Mouse (Mus musculus): Measurements from ENCODE around the gene Ngly1. TPM values are rescaled to one million over a fixed set of nuclear protein-coding genes. Genes with fewer than 3 reads are reported as not detected.

Gene Ngly1
- polyA plus RNA-seq, 1 experiment from 2014 or later: 23.0 TPM

DNA sequence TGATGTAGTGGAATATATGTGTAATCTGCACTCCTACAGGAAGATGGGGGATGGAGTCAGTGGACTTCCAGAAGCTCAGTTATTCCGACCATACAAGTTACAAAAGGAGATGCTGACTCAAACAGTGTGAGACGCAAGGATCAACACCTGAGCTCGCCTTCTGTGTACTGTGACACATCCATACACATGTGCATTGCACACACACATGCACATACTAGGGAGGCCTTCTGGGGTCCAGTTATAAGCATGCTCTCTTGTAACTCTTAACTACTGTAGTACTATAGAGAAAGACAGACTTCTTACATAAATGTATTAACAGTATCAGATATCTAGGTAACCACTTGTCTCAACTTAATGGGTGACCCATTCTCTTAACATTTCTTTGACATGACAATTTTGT is 24.6 kb downstream of the Ngly1 start:
- ATAC-seq (ENCODE audit: low FRiP score): no peak
- DNase-seq (ENCODE audit: low spot score): no peak
- no peak overlapping the region for H3K27ac ChIP-seq (ENCODE audit: low read depth, low read length)

DNA sequence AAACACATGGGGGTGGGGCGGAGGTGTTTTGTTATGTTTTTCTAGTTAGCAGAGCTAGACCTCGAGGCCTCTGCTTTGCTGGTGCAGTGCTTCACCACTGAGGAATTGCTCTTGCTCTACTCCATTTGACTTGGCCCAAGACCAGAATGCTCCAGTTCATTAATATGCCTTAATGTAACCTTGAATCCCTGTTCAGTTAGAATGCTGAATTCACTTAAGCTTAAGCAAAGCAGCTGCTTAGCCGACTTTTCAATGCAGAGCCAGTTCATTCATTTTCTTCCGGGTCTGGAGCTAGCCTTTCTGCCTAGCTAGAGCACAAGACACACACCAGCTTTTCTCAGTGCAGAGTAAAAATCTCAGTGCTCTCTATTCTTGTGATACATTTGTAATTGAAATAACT is 30.1 kb downstream of the Ngly1 start:
- Histone ChIP-seq H3K4me3 (ENCODE audit: low read depth, low read length) (no peak overlapping the region), H3K27me3 (ENCODE audit: control insufficient read depth, insufficient read depth, low read length) (no peaks in the 10 kb centered on the region), H3K36me3 (ENCODE audit: control insufficient read depth, insufficient read depth, low read length) (no peaks in the 10 kb centered on the region), H3K27ac (ENCODE audit: low read depth, low read length) (no peak overlapping the region), H3K4me2 (replicated peaks; ENCODE audit: low read depth, low read length) (no peak overlapping the region), H3K9ac (ENCODE audit: low read depth, low read length) (no peak overlapping the region), H3K4me1 (replicated peaks; ENCODE audit: control insufficient read depth, insufficient read depth, low read length) (no peaks in the 10 kb centered on the region), H3K9me3 (ENCODE audit: control insufficient read depth, low read length) (no peaks in the 10 kb centered on the region)
- WGBS: 86% methylated on average over 4 of the region's 4 CpGs
- ATAC-seq (ENCODE audit: low FRiP score): no peak
- no peak for DNase-seq (ENCODE audit: low spot score)

More for the DNA sequence above, 24.6 kb downstream of the Ngly1 start:
- no peaks in the 10 kb centered on the region for H3K36me3 ChIP-seq (ENCODE audit: control insufficient read depth, insufficient read depth, low read length)
- H3K4me3 ChIP-seq (ENCODE audit: low read depth, low read length): no peak overlapping the region
- no peak overlapping the region for H3K4me2 ChIP-seq (replicated peaks; ENCODE audit: low read depth, low read length)
- no peaks in the 10 kb centered on the region for H3K27me3 ChIP-seq (ENCODE audit: control insufficient read depth, insufficient read depth, low read length)
- H3K4me1 ChIP-seq (replicated peaks; ENCODE audit: control insufficient read depth, insufficient read depth, low read length): no peaks in the 10 kb centered on the region
- no peak overlapping the region for H3K9ac ChIP-seq (ENCODE audit: low read depth, low read length)
- WGBS: 83% methylated on average over 3 of the region's 3 CpGs
- H3K9me3 ChIP-seq (ENCODE audit: control insufficient read depth, low read length): no peaks in the 10 kb centered on the region

DNA sequence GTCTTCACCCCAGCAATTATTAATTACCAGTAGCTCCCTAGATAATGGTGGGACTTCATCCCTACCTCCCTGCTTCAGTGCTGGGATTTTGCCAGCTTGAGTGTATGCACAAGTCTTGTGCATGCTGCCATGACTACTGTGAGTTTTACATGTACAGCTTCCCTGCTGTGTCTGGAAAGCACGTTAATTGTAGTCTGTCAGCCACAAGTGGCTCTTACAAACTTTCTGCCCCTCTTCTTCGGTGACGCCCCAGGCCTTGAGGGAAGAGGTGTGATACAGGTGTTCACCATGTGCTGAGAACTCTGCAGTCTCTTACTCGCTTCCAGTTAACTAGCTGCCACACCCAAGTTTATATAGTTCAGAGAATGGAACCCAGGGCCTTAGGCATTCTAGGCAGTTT is 34.9 kb downstream of the Ngly1 start:
- 79% methylated on average over 4 of the region's 4 CpGs for WGBS
- Histone ChIP-seq H3K36me3 (ENCODE audit: control insufficient read depth, insufficient read depth, low read length) (no peaks in the 10 kb centered on the region), H3K27me3 (ENCODE audit: control insufficient read depth, insufficient read depth, low read length) (no peaks in the 10 kb centered on the region), H3K27ac (ENCODE audit: low read depth, low read length) (no peak overlapping the region), H3K4me3 (ENCODE audit: low read depth, low read length) (no peak overlapping the region), H3K9me3 (ENCODE audit: control insufficient read depth, low read length) (no peaks in the 10 kb centered on the region), H3K4me2 (replicated peaks; ENCODE audit: low read depth, low read length) (no peak overlapping the region), H3K9ac (ENCODE audit: low read depth, low read length) (no peak overlapping the region), H3K4me1 (replicated peaks; ENCODE audit: control insufficient read depth, insufficient read depth, low read length) (no peaks in the 10 kb centered on the region)
- no peak for ATAC-seq (ENCODE audit: low FRiP score)
- no peak for DNase-seq (ENCODE audit: low spot score)

DNA sequence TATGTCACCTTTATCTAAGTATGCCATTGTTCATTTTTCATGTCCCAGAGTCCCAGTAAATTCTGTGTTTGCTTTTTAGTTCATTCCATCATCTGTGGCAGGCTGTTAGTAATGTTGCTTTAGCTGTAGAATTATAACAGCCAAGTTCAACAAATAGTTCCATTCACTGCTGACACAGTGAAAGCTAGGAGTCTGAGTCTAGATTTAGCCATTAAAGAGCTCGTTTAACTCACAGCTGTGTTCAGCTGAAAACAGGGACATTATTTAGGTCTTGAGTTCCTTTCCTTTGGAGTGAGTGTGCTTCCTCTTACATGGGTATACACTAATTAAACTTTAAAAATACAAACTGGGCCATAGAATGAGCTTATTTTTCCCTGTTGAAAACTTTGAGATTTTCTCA is 43.3 kb downstream of the Ngly1 start:
- Histone ChIP-seq H3K4me2 (replicated peaks; ENCODE audit: low read depth, low read length) (no peak overlapping the region), H3K9me3 (ENCODE audit: control insufficient read depth, low read length) (no peaks in the 10 kb centered on the region), H3K9ac (ENCODE audit: low read depth, low read length) (no peak overlapping the region), H3K27me3 (ENCODE audit: control insufficient read depth, insufficient read depth, low read length) (no peaks in the 10 kb centered on the region), H3K27ac (ENCODE audit: low read depth, low read length) (no peak overlapping the region), H3K36me3 (ENCODE audit: control insufficient read depth, insufficient read depth, low read length) (no peaks in the 10 kb centered on the region), H3K4me3 (ENCODE audit: low read depth, low read length) (no peak overlapping the region), H3K4me1 (replicated peaks; ENCODE audit: control insufficient read depth, insufficient read depth, low read length) (no peaks in the 10 kb centered on the region)
- WGBS: 56% methylated on average over 1 of the region's 1 CpGs
- DNase-seq (ENCODE audit: low spot score) (no peak), ATAC-seq (ENCODE audit: low FRiP score) (no peak)

DNA sequence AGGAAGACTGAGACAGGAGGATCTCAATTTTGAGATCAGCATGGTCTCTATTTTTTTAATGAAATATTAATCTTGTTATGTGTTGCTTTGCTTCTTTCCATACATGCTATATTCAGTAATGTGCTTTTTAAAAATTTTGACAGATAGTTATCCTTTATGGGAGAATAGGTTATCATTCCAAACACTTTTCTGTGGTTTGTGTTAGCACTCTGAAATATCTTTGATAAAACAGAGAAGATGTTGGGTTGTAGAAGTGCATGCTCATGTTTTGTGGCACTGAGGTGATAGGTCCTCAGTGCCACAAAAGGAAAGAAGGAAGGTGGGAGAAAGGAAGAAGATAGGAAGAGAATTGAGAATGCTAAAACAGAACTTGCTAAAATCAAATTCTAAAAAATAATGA is 43.9 kb downstream of the Ngly1 start:
- H3K4me1 ChIP-seq (replicated peaks; ENCODE audit: control insufficient read depth, insufficient read depth, low read length): no peaks in the 10 kb centered on the region
- no peak overlapping the region for H3K9ac ChIP-seq (ENCODE audit: low read depth, low read length)
- ATAC-seq (ENCODE audit: low FRiP score) (no peak), DNase-seq (ENCODE audit: low spot score) (no peak)
- H3K27ac ChIP-seq (ENCODE audit: low read depth, low read length): no peak overlapping the region
- H3K4me2 ChIP-seq (replicated peaks; ENCODE audit: low read depth, low read length): no peak overlapping the region
- H3K27me3 ChIP-seq (ENCODE audit: control insufficient read depth, insufficient read depth, low read length): no peaks in the 10 kb centered on the region
- H3K4me3 ChIP-seq (ENCODE audit: low read depth, low read length): no peak overlapping the region
- H3K36me3 ChIP-seq (ENCODE audit: control insufficient read depth, insufficient read depth, low read length): no peaks in the 10 kb centered on the region
- no peaks in the 10 kb centered on the region for H3K9me3 ChIP-seq (ENCODE audit: control insufficient read depth, low read length)

DNA sequence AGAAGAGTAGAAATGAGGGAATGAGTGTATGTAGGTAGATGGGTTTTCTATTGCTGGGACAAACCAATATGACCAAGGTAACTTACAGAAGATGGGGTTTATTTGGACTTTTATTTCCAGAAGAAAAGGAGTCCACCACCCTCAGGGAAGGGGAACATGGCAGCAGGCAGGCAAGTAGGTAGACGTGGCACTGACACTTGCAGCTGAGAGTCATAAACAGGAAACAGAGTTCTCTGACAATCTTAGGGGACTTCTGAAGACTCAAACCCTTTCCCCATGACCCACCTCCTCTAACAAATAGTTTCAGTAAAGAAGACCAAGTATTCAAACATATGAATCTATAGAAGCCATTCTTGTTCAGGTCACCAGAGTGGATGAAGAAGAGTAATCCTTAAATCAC is 44.8 kb downstream of the Ngly1 start:
- H3K4me1 ChIP-seq (replicated peaks; ENCODE audit: control insufficient read depth, insufficient read depth, low read length): no peaks in the 10 kb centered on the region
- H3K4me2 ChIP-seq (replicated peaks; ENCODE audit: low read depth, low read length): no peak overlapping the region
- H3K4me3 ChIP-seq (ENCODE audit: low read depth, low read length): no peak overlapping the region
- ATAC-seq (ENCODE audit: low FRiP score) (no peak), DNase-seq (ENCODE audit: low spot score) (no peak)
- 88% methylated on average over 1 of the region's 1 CpGs for WGBS
- H3K27me3 ChIP-seq (ENCODE audit: control insufficient read depth, insufficient read depth, low read length): no peaks in the 10 kb centered on the region
- no peak overlapping the region for H3K9ac ChIP-seq (ENCODE audit: low read depth, low read length)
- no peak overlapping the region for H3K27ac ChIP-seq (ENCODE audit: low read depth, low read length)
- H3K36me3 ChIP-seq (ENCODE audit: control insufficient read depth, insufficient read depth, low read length): no peaks in the 10 kb centered on the region
- no peaks in the 10 kb centered on the region for H3K9me3 ChIP-seq (ENCODE audit: control insufficient read depth, low read length)

DNA sequence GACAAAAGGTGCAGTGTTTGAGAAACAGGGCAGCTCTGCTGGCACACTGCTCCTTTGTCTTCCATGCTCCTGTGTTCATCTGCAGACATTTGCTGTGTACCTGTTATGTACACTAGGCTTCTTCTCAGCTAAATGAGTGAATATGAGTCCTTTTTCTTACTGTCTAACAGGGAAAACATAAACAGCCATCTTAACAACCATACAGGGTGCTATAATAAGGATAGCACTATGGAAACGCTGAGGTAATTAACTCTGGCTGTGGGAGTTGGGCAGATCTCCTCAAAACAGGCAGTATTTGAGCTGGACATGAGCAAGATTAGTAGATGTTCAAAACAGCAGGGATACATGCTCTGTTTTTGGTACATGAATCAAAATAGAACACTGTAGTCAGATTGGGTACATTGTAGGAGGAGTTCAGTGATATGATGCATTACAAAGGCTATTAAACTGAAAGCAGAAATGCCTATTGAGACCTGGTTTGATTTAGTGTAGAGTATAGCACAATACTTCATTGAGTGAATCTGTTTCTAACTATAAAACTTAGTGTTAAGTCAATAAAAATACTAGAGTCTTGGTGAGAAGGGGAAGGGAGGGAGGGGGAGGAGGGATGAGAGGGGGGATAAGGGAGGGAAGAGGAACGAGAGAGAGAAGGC is 47.9 kb downstream of the Ngly1 start:
- H3K27ac ChIP-seq (ENCODE audit: low read depth, low read length): no peak overlapping the region
- H3K4me3 ChIP-seq (ENCODE audit: low read depth, low read length): no peak overlapping the region
- H3K9ac ChIP-seq (ENCODE audit: low read depth, low read length): no peak overlapping the region
- H3K4me2 ChIP-seq (replicated peaks; ENCODE audit: low read depth, low read length): no peak overlapping the region
- no peak for ATAC-seq (ENCODE audit: low FRiP score)
- no peak for DNase-seq (ENCODE audit: low spot score)
- no peaks in the 10 kb centered on the region for H3K4me1 ChIP-seq (replicated peaks; ENCODE audit: control insufficient read depth, insufficient read depth, low read length)
- no peaks in the 10 kb centered on the region for H3K36me3 ChIP-seq (ENCODE audit: control insufficient read depth, insufficient read depth, low read length)
- WGBS: 88% methylated on average over 2 of the region's 2 CpGs
- no peaks in the 10 kb centered on the region for H3K27me3 ChIP-seq (ENCODE audit: control insufficient read depth, insufficient read depth, low read length)
- H3K9me3 ChIP-seq (ENCODE audit: control insufficient read depth, low read length): no peaks in the 10 kb centered on the region

DNA sequence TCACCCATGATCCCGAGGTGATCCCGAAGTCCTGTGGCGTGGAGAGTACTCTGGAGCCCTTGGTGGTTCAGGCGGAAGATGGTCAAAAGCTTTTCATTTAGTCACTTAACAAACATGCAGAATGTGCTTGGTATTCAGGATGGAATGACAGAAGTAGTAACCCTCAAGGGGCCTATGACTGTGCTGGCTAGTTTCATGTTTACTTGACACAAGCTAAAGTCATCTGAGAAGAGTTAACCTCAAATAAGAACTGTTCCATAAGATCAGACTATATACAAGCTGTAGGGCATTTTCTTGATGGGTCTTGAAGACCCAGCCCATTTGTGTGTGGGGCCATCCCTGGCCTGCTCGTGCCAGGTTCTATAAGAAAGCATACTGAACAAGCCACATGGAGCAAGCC is 52.7 kb downstream of the Ngly1 start:
- Histone ChIP-seq H3K36me3 (ENCODE audit: control insufficient read depth, insufficient read depth, low read length) (no peaks in the 10 kb centered on the region), H3K4me2 (replicated peaks; ENCODE audit: low read depth, low read length) (no peak overlapping the region), H3K9me3 (ENCODE audit: control insufficient read depth, low read length) (no peaks in the 10 kb centered on the region), H3K4me1 (replicated peaks; ENCODE audit: control insufficient read depth, insufficient read depth, low read length) (no peaks in the 10 kb centered on the region), H3K9ac (ENCODE audit: low read depth, low read length) (no peak overlapping the region), H3K27ac (ENCODE audit: low read depth, low read length) (no peak overlapping the region), H3K27me3 (ENCODE audit: control insufficient read depth, insufficient read depth, low read length) (no peaks in the 10 kb centered on the region), H3K4me3 (ENCODE audit: low read depth, low read length) (no peak overlapping the region)
- ATAC-seq (ENCODE audit: low FRiP score) (no peak), DNase-seq (ENCODE audit: low spot score) (no peak)
- 94% methylated on average over 5 of the region's 5 CpGs for WGBS

DNA sequence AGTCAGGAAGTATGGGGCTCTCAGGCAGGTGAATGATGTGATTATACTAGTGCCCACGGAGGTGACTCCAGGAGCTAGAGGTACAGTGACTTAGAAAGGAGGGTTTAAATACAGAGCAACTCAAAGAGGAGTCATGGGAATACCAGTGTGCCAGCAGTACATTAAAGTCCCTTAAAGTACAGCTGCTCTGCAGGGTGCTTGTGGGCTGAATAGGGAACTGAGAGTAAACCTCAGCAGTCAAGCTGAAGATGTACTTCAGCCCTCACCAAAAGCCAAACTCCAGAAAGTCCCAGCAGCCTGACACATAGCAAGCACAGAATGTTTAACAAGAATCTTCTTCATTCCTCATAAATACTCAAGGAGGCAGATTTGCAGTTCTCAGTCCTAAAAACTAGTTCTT is 53.6 kb downstream of the Ngly1 start:
- Histone ChIP-seq H3K36me3 (ENCODE audit: control insufficient read depth, insufficient read depth, low read length) (no peaks in the 10 kb centered on the region), H3K4me1 (replicated peaks; ENCODE audit: control insufficient read depth, insufficient read depth, low read length) (no peaks in the 10 kb centered on the region), H3K9ac (ENCODE audit: low read depth, low read length) (no peak overlapping the region), H3K4me2 (replicated peaks; ENCODE audit: low read depth, low read length) (no peak overlapping the region), H3K27me3 (ENCODE audit: control insufficient read depth, insufficient read depth, low read length) (no peaks in the 10 kb centered on the region), H3K4me3 (ENCODE audit: low read depth, low read length) (no peak overlapping the region), H3K27ac (ENCODE audit: low read depth, low read length) (no peak overlapping the region), H3K9me3 (ENCODE audit: control insufficient read depth, low read length) (no peaks in the 10 kb centered on the region)
- ATAC-seq (ENCODE audit: low FRiP score) (no peak), DNase-seq (ENCODE audit: low spot score) (no peak)
- WGBS: 58% methylated on average over 1 of the region's 1 CpGs

All from hindbrain, embryonic 11.5 days (tissue).